Mouse (Mus musculus): ENCODE measurements around the gene Crtc2. TPM values are rescaled to one million over a fixed set of nuclear protein-coding genes. Genes with fewer than 3 reads are reported as not detected.
"Not testable (repeated sequence)": the region's sequence is repeated elsewhere in the genome, so short reads cannot be mapped to it uniquely, and the experiment has no call there.

The Crtc2 gene
- total RNA-seq, 2 experiments from 2014 or later, result 35.4 to 38.8 TPM

DNA sequence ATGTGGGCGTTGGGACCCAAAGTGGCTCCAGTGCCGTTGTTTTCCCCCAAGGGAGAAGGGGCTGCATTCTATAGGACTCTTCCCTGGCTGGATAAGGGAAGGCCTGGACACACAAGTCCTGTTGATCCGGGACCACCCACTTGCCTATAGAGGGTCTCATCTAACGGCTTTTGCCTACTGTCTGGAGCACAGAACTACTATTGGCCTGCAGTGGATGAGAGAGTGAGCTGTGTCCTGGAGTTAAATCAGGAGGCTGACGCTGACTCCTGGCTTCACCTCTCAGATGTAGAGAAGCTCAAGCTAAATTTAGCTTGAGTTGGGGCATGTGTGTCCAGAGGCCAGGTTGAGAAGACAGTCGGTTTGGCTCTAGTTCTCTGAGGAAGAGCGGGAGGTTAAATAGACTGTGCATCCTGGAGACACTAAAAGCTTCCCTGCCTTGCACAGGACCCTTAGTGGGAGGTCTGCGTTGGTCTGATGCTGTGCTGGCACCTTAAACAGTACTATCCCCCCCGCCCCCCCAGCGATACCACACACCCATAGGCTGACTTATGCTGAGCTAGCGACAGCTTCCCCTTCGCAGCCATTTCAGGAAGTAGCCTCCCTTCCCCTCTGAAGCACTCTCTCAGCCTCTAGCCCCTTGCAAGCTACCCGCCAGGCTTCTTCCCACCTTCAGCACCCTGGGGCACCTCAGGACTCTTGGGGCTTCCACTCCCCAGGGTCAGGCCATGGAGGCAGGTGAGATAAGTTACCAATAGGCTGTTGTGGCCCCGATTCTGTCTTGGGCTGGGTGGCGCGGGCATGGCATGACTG, 12.2 kb downstream of the Crtc2 start:
- DNase-seq (ENCODE audit: low spot score in 2 of 2), result no peak

DNA sequence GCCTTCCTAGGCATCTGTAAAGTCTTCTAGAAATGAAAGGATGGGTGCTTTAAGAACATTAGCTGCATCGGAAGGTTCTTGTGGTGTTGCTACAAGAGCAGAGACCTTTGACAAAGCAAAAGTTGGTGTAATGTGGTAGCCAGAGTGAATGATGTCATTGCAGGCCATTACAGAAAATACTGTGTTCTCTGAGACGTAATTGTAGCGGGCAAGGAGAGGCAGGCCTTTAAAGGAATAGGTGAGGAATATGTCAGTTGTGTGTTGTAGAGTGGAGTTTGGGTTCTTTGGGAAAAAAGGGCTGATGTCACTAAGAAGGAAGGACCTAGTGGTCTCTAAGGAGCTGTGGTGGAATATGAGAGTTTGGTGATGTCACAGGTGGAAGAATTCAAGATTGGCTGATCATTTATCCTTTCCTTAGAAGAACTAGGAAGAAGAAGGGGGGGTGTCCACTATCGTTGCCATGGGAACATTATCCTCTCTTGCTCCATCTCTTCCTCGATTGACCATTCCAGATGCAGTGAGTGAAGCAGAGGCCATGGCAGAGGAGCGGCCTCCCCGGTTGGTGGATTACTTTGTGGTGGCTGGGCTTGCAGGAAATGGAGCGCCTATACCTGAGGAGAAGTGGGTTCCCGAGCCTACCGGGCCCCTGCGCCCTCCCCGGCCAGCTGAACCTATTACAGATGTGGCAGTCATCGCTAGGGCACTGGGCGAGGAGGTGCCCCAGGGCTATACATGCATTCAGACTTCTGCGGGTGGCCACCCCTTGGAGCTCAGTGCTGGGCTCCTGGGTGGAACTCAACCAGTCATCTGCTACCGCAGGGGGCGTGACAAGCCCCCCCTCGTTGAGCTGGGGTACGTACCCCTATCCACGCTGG, 13.2 kb downstream of the Crtc2 start:
- DNase-seq (ENCODE audit: low spot score in 2 of 2), result no peak

DNA sequence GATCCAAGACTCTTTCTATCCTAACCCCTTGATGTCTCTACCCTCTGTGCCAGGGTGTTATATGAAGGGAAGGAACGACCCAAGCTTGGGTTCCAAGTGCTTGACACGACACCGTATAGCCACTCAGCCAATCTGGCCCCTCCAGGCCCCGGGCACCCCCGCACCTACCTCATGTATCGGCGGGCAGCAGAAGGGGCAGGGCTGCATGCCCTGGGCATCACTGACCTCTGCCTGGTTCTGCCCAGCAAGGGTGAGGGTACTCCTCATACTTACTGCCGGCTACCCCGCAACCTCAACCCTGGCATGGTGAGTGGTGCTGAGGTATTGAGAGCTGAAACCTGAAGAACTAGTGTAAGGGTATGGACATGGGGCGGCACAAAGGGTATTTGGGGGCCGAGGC, 14.2 kb downstream of the Crtc2 start:
- DNase-seq (ENCODE audit: low spot score in 2 of 2), result no peak

DNA sequence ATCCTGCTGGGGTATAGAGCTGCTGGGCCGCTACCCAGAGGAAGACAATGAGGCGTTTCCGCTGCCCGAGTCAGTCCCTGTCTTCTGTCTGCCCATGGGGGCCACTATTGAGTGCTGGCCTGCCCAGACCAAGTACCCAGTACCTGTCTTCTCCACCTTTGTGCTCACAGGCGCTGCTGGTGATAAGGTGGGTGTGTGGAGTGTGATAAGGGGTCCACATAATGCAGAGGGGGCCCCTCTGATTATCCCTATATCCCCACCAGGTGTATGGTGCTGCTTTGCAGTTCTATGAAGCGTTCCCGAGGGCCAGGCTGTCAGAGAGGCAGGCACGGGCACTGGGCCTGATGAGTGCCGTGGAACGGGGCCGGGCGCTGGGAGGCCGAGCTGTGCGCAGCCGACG, 15.0 kb downstream of the Crtc2 start:
- no peak for DNase-seq (ENCODE audit: low spot score in 2 of 2)

DNA sequence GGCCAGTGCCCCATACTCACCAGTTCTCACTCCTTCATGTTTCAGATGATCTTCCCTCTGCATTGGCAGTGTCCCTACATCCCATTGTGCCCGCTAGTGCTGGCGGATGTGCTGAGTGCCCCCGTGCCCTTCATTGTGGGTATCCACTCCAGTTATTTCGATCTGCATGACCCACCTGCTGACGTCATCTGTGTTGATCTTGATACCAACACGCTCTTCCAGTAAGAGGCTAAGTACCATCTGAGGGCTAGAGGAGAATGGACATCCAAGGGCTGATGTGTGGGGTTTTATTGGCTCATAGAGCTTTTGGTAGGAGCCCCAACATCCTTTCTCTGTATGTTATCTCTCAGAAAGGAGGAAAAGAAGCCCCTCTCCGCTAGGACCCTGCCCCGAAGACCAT, 16.8 kb downstream of the Crtc2 start:
- DNase-seq (ENCODE audit: low spot score in 2 of 2), result no peak

DNA sequence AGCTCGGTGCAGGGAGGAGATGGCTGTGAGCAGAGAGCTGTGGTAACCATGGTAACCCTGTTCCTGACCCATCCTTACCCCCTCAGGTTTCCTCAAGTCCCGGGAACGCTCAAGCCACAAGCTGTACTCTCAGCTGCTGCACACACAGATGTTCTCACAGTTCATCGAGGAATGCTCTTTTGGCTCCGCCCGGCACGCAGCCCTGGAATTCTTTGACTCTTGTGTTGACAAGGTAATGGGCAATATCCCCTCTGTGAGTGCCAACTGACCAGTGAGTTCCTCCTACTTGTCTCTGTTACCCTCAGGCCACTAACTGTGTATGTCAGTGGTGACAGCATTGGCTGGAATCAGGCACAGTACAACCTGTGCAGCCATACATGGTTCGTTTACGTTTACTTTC, 18.2 kb downstream of the Crtc2 start:
- DNase-seq (ENCODE audit: low spot score in 2 of 2), result no peak

GRCm38 (mm10) chr3:90273855-90274254, 19.9 kb downstream of the Crtc2 start:
- DNase-seq (ENCODE audit: low spot score in 2 of 2), result no peak

DNA sequence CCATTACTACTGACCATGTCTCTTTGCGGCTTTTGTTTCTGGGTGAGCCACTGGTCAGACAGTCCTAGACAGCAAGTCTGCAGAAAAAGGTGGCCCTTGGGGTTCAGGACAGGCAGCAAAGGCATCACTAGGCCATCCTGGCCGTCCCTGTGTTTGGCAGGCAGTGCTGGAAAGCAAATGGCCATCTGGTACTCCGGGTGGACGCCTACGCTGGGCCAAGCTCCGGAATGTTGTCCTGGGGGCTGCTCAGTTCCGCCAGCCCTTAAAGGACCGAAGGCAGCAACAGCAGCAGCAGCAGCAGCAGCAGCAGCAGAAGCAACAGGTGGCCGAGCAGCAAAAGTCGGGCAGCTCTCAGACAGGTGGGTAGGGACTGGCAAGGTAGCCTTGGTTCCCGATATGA, 21.3 kb downstream of the Crtc2 start:
- no peak for DNase-seq (ENCODE audit: low spot score in 2 of 2)

DNA sequence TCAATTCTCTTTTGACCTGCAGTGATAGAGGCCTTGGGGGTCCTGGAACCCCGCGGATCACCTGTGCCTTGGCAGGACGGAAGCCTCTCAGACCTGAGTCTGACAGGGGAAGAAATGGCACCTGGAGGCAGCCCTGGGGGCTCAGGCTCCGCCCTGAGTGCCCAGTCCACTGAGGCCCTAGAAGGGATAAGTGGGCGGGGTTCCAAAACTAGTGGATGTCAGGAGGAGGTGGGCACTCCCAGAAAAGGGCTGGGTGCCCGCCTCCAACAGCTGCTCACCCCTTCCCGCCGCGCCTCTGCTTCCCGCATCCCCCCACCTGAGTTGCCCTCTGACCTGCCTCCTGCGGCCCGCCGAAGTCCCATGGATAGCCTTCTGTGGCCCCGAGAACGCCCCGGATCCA, 22.9 kb downstream of the Crtc2 start:
- DNase-seq (ENCODE audit: low spot score in 2 of 2), result no peak

DNA sequence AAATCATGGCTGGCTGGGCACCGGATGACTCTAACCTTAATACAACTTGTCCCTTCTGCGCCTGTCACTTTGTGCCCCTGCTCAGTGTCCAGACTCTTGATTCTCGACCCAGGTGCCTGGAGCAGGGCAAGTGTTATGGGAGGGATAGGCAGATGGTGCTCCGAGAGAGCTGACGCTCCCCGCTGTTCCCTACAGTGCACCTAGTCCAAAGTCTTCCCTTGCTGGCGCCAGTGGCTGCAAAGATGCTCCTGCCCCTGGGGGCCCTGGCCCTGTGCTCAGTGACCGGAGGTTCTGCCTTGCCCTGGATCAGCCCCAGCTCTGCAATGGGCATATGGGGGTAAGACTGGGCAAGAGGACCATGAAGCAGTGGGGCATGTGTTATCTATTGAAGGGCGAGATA, 23.8 kb downstream of the Crtc2 start:
- no peak for DNase-seq (ENCODE audit: low spot score in 2 of 2)

- no peak for DNase-seq (ENCODE audit: low spot score in 2 of 2)
Observed at GRCm38 (mm10) chr3:90278211-90278610, 24.2 kb downstream of the Crtc2 start.

- no peak for DNase-seq (ENCODE audit: low spot score in 2 of 2)
Observed at GRCm38 (mm10) chr3:90279216-90279615, 25.3 kb downstream of the Crtc2 start.

DNA sequence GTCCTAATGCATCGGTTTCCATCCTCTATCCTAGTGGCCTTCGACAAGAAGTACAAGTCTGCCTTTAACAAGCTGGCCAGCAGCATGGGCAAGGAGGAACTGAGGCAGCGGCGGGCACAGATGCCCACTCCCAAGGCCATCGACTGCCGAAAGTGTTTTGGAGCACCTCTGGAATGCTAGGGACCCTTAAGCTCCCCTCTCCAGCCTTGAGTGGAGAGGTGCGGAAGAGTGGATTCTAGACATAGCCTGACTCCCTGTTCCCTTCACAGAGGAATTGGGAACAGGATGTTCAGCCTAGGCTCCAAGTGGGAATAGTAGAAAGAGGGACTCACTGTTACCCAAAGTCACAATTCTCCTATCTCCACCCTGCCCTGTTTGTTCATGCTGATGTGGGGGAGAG, 25.8 kb downstream of the Crtc2 start:
- no peak for DNase-seq (ENCODE audit: low spot score in 2 of 2)

DNA sequence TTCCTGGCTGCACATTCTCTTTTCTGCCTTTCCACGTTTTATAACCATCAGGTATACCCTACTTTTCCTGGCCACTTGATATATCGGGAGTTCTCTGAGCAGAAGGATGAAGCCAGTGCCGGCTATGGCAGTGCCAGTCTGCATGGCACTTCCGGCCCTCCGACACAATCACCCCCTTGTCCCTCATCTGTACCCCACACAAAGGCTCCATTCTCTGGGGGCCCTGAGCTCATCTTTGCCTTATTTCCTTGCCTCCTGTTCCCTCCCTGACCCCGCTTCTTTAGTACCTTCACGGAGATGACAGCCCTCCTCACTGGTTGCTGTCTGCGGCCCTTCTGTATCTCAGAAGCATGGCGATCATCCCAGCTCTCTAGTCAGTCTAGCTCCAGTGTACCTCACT, 26.7 kb downstream of the Crtc2 start:
- DNase-seq (ENCODE audit: low spot score in 2 of 2), result no peak

GRCm38 (mm10) chr3:90284150-90284549, 30.2 kb downstream of the Crtc2 start:
- DNase-seq (ENCODE audit: low spot score in 2 of 2), result no peak

- DNase-seq (ENCODE audit: low spot score in 2 of 2), result not testable (repeated sequence)
Observed at GRCm38 (mm10) chr3:90289403-90289802, 35.4 kb downstream of the Crtc2 start.

DNA sequence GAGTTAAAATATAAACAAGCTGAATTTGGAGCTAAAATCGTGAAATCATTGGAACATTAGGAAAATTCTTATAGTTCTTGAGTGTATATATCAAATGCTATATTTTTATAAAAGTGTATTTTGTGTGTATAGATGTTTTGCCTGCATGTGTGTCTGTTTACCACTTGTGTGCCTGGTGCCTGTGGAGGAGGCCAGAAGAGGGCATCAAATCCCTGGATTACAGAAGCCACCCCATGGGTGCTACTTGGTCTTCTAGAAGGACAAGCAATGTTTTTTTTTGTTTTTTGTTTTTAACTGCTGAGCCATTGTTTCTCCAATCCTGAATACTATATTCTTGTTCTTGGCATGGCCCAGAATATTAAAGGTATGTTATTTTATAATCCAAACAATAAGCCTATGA, 36.6 kb downstream of the Crtc2 start:
- no peak for DNase-seq (ENCODE audit: low spot score in 2 of 2)

DNA sequence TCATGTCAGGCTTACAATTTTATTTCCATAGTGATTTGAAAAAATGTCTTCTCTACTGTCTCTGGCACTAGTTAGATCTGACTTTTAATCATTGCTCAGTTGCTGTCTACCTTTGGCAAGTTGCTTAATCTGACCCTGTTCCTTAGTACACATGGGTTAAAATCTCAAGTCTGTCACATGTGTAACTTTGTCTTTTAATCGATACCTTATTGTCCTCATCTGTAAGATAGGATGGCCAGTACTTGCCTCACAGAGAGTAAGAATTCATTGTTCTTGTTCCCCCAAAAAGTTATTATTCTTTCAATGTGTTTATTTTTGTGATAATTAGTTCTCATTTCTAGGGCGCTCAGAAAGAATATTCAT, 38.0 kb downstream of the Crtc2 start:
- DNase-seq (ENCODE audit: low spot score in 2 of 2), result no peak

- DNase-seq (ENCODE audit: low spot score in 2 of 2), result peak; percentile 99
Observed at GRCm38 (mm10) chr3:90292345-90293275, 38.6 kb downstream of the Crtc2 start, which contains the start of gene Gatad2b. Gene Gatad2b, plus strand, starts transcription at chr3:90293178.

- DNase-seq (ENCODE audit: low spot score in 2 of 2), result peak; percentile 36 to 38
Observed at GRCm38 (mm10) chr3:90293352-90294063, 39.5 kb downstream of the Crtc2 start.

DNA sequence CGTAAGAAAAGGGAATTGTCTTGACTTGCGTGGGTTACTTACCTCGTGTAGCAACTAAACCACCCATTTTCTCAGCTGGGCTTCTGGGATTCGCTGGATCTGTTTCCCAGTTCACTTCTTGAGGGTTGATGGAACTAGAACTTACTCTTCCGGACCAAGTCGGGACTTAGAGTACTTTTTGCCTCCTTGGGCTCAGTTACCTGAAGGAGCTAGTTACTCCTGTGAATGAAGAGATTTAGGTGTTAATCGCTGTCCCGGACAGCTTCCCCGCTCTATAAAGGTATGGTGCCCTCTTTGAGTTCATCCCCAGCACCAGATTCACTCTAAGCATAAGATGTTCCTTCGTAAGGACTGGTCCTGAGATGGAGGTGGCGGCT, 40.1 kb downstream of the Crtc2 start:
- DNase-seq (ENCODE audit: low spot score in 2 of 2), result no peak
